11 mouse cellular contexts compared by ENCODE assay signal in the genomic region with DNA sequence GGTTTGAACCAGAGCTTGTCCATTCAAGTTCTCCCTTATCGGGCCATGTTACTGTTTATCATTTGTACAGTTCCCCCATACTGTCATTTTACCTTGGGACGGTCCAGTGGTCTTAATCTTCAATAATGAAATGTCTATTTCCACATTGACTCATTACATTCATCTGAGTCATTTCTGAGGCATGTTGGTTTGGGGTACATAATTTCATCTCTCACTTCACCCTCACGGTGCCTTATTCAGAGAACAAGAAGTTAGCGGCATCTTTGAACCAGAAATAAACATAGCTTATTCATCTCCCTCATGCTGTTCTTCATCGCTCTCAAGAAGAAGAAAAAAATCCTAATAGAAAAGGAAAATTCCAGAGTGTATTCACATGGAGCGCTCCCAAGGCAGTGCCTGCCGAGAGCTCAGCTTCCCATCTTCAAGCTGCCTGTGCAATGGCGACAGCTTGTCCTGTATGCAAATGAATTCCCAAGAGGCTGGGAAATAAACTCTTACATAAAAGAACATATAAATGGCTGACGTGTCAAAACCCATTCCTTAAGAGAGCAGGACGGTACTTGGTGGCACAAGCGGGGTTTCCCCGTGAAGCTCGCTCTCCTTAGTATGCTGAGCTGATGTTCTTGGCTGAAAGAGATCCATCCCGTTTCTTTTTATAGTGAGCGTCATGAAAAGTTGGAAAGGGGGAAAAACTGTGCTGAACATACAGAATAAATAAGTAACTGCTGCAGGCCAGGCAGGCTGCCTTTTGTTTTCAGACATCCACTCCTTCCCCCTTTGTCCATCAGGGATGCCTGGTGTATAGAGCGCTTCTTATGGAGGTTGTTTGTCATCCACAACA.
DNase-seq lines count a peak whose midpoint lies in the region; ATAC-seq and TF ChIP-seq lines count a peak whose summit lies in the region.
"Had no signal": no experiment of that assay in that cellular context is flagged by ENCODE, and none has a peak within 500 bp of the region (broad histone marks: within the 10 kb centered on the region; RNA-seq: fewer than 3 reads in every experiment).

No protein-coding gene starts in this region.

- peak overlapping the region; percentile 76 for H3K27ac ChIP-seq in layer of hippocampus, adult 2 months
- peak overlapping the region; percentile 55; the same call in 1 of the 2 replicates for H3K27ac ChIP-seq in embryonic facial prominence, embryonic 15.5 days (replicated peaks)
- peak overlapping the region; percentile 76 for H3K27ac ChIP-seq in neural tube, embryonic 13.5 days (replicated peaks)
- H3K27ac ChIP-seq: heart, adult 2 months; liver, embryonic 15.5 days had no signal

- no peaks in the 10 kb centered on the region for H3K36me3 ChIP-seq in embryonic facial prominence, embryonic 15.5 days
- no peaks in the 10 kb centered on the region for H3K36me3 ChIP-seq in neural tube, embryonic 13.5 days
- H3K36me3 ChIP-seq: liver, embryonic 15.5 days had no signal

- H3K9ac ChIP-seq in embryonic facial prominence, embryonic 15.5 days = no peak overlapping the region
- peak overlapping the region; percentile 14; the same call in 1 of the 2 replicates for H3K9ac ChIP-seq in neural tube, embryonic 13.5 days
- H3K9ac ChIP-seq: liver, embryonic 15.5 days had no signal

- no peak for TF ChIP-seq CTCF in layer of hippocampus, adult 2 months (conservative IDR thresholded peaks at IDR 0.05)

- H3K9me3 ChIP-seq in embryonic facial prominence, embryonic 15.5 days (replicated peaks) = no peaks in the 10 kb centered on the region
- H3K9me3 ChIP-seq in neural tube, embryonic 13.5 days = no peaks in the 10 kb centered on the region
- H3K9me3 ChIP-seq: liver, embryonic 15.5 days had no signal

- ATAC-seq in embryonic facial prominence, embryonic 15.5 days (ENCODE audit: insufficient number of reproducible peaks, low FRiP score, low TSS enrichment, low read depth) = no peak
- ATAC-seq in neural tube, embryonic 13.5 days (ENCODE audit: low read depth) = no peak

- no peak overlapping the region for H3K4me3 ChIP-seq in layer of hippocampus, adult 2 months
- no peak overlapping the region for H3K4me3 ChIP-seq in embryonic facial prominence, embryonic 15.5 days (replicated peaks)
- H3K4me3 ChIP-seq in neural tube, embryonic 13.5 days = no peak overlapping the region
- H3K4me3 ChIP-seq: heart, adult 2 months; liver, embryonic 15.5 days had no signal

- H3K27me3 ChIP-seq in embryonic facial prominence, embryonic 15.5 days = no peaks in the 10 kb centered on the region
- no peaks in the 10 kb centered on the region for H3K27me3 ChIP-seq in neural tube, embryonic 13.5 days
- H3K27me3 ChIP-seq: liver, embryonic 15.5 days had no signal

- 52% methylated on average over 16 of the region's 16 CpGs for WGBS in embryonic facial prominence, embryonic 15.5 days
- whole genome bisulfite sequencing in neural tube, embryonic 13.5 days = 25% methylated on average over 16 of the region's 16 CpGs

- H3K4me1 ChIP-seq in embryonic facial prominence, embryonic 15.5 days = peaks cover 91% of the 10 kb centered on the region
- H3K4me1 ChIP-seq in neural tube, embryonic 13.5 days (replicated peaks) = peaks cover 100% of the 10 kb centered on the region
- H3K4me1 ChIP-seq: liver, embryonic 15.5 days had no signal

- no peak overlapping the region for H3K4me2 ChIP-seq in embryonic facial prominence, embryonic 15.5 days (replicated peaks)
- H3K4me2 ChIP-seq in neural tube, embryonic 13.5 days = peak overlapping the region; percentile 35
- H3K4me2 ChIP-seq: liver, embryonic 15.5 days had no signal

- peak in 1 of 2 experiments; percentile 78 for DNase-seq in layer of hippocampus, adult 2 months (ENCODE audit: low spot score in 2 of 2)
- DNase-seq in layer of hippocampus, adult 9-10 months (ENCODE audit: low spot score) = no peak
- DNase-seq in layer of hippocampus, postnatal 36 days = peak; percentile 51 to 61
- DNase-seq in cerebellum, adult 8-10 months = no peak
- no peak for DNase-seq in heart, adult 18-20 months
- no peak for DNase-seq in kidney, adult 8-10 months
- DNase-seq: heart, adult 2 months; kidney, adult 11 months had no signal

Comparison
In these comparisons a context has a peak if more than half of its experiments do, and no peak if none do; other contexts are left out.
1. DNase-seq: peak in layer of hippocampus, postnatal 36 days (2 of 2); none in layer of hippocampus, adult 9-10 months (single experiment), cerebellum, adult 8-10 months (single experiment), heart, adult 18-20 months (0 of 2) and kidney, adult 8-10 months (0 of 2).
2. Peak in every context shown above with its lines, with median percentiles within 50 percentile points of each other: H3K27ac ChIP-seq.